Mouse (Mus musculus): ENCODE data around the gene Kif27. TPM values are rescaled to one million over a fixed set of nuclear protein-coding genes. Genes with fewer than 3 reads are reported as not detected.
"Not testable (repeated sequence)": the region's sequence is repeated elsewhere in the genome, so short reads cannot be mapped to it uniquely, and the experiment has no call there.

Kif27 gene
- polyA plus RNA-seq, 1 experiment = 0.02 TPM

DNA sequence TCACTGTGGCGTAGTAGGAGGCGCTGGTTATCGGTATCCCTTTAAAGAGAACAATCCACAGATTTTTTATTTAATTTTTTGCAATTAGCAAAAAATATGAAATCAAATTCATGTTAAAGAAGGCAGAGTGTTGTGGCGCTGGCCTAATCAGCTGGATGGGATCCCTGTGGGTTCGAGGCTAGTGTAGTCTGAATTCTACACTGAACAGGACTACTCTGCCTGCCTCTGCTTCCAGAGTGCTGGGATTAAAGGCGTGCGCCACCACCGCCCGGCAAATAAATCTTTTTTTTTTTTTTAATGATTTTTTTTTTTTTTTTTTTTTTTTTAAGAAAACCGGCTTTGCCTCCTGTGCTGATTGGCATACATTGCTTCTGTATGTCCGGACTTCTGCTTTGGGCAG is 25.4 kb upstream of the Kif27 start:
- Histone ChIP-seq H3K36me3 (ENCODE audit: control insufficient read depth, insufficient read depth, low read length) (peaks cover 17% of the 10 kb centered on the region), H3K4me1 (ENCODE audit: control insufficient read depth, insufficient read depth, insufficient read length) (peaks cover 5% of the 10 kb centered on the region), H3K27me3 (ENCODE audit: control insufficient read depth, insufficient read depth, low read length) (no peaks in the 10 kb centered on the region), H3K4me3 (ENCODE audit: extremely low read depth, insufficient read depth, insufficient read length) (peak overlapping the region; percentile 86), H3K27ac (ENCODE audit: insufficient read depth, low read length) (no peak overlapping the region)
- 44% methylated on average over 11 of the region's 11 CpGs for WGBS
- no peak for TF ChIP-seq CTCF (IDR thresholded peaks at IDR 0.05; ENCODE audit: extremely low read depth, insufficient read depth, insufficient read length, insufficient replicate concordance)
- TF ChIP-seq POLR2A (IDR thresholded peaks at IDR 0.05; ENCODE audit: low read depth, low read length) = no peak
- DNase-seq (ENCODE audit: low read depth in 1 of 2, low spot score in 2 of 2) = no peak

DNA sequence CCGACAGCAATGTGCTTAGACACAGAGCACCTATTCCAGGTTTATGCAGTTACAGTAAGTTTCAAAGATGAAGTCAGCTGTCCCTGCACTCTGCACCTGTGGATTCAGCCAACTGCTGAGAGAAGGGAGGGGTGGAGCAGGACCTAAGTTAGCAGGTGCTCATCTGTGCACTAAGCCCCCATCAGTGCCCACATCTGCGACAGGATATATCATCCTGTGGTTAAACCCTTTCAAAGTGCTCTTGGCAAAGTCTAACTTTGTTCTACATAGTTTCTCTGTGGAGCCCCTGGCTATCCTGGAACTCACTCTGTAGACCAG is 14.2 kb upstream of the Kif27 start:
- H3K4me1 ChIP-seq (ENCODE audit: control insufficient read depth, insufficient read depth, insufficient read length) = no peaks in the 10 kb centered on the region
- H3K4me3 ChIP-seq (ENCODE audit: extremely low read depth, insufficient read depth, insufficient read length) = no peak overlapping the region
- WGBS = 47% methylated on average over 2 of the region's 2 CpGs
- no peaks in the 10 kb centered on the region for H3K27me3 ChIP-seq (ENCODE audit: control insufficient read depth, insufficient read depth, low read length)
- TF ChIP-seq POLR2A (IDR thresholded peaks at IDR 0.05; ENCODE audit: low read depth, low read length) = no peak
- TF ChIP-seq CTCF (IDR thresholded peaks at IDR 0.05; ENCODE audit: extremely low read depth, insufficient read depth, insufficient read length, insufficient replicate concordance) = no peak
- DNase-seq (ENCODE audit: low read depth in 1 of 2, low spot score in 2 of 2) = no peak
- H3K27ac ChIP-seq (ENCODE audit: insufficient read depth, low read length) = no peak overlapping the region
- no peaks in the 10 kb centered on the region for H3K36me3 ChIP-seq (ENCODE audit: control insufficient read depth, insufficient read depth, low read length)

DNA sequence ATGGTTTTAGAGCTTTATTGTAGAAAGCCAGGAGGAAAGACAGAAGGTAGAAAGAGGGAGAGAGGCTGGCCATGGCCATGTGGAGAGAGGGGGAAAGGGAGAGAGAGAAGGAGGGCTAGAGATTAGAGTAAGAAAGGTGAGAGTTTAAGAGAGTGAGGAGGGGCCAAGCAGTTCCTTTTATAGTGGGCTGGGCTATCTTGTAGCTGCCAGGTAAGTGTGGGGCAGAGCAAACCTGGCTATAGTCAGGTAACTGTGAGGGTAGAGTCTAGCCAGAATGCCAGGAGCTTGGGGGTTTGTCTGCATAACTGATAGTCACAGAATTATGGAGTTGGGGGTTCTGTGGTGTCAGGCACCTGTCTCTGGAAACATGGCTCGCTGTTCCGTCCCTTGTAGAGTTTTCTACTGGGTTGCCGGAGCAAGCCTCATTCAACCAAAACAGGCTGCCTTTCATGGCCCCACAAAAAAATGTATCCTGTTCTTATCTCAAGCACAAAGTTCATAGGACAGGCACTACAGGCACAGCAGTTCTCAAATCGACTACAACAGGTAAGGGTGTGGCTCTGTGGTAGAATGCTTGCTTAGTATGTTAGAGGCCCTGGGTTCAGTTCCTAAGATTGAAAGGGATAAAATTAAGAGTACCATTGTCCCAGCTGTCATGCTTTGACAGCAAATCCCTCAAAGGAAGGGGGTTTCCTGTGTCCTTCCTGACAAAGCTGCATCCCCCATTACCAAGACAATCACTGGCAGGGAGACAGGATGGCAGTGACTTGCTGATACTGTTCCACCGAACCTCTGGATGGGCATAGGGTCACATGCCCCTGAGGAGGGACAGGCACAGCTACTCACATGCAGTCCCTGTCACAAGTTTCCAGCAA is 13.6 kb upstream of the Kif27 start:
- H3K27me3 ChIP-seq (ENCODE audit: control insufficient read depth, insufficient read depth, low read length) = no peaks in the 10 kb centered on the region
- TF ChIP-seq CTCF (IDR thresholded peaks at IDR 0.05; ENCODE audit: extremely low read depth, insufficient read depth, insufficient read length, insufficient replicate concordance) (no peak), POLR2A (IDR thresholded peaks at IDR 0.05; ENCODE audit: low read depth, low read length) (no peak)
- no peaks in the 10 kb centered on the region for H3K4me1 ChIP-seq (ENCODE audit: control insufficient read depth, insufficient read depth, insufficient read length)
- no peak overlapping the region for H3K27ac ChIP-seq (ENCODE audit: insufficient read depth, low read length)
- H3K4me3 ChIP-seq (ENCODE audit: extremely low read depth, insufficient read depth, insufficient read length) = no peak overlapping the region
- WGBS = 69% methylated on average over 5 of the region's 5 CpGs
- no peaks in the 10 kb centered on the region for H3K36me3 ChIP-seq (ENCODE audit: control insufficient read depth, insufficient read depth, low read length)
- DNase-seq (ENCODE audit: low read depth in 1 of 2, low spot score in 2 of 2) = no peak

DNA sequence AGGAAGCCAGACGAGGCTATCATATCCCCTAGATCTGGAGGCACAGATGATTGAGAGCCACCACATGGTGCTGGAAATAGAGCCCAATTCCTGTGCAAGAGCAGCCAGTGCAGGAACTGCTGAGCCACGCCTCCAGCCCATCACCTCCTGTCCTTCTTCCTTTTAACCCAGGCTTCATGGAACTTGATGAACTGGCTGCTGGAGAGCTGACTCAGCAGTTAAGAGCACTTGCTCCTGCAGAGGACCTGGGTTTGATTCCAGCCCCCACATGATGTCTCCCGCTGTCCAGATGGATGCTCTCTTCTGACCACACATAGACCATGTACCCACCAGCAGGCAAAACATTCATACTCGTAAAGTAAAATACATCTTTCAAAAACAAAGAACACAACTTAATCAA is 9.9 kb upstream of the Kif27 start:
- Histone ChIP-seq H3K36me3 (ENCODE audit: control insufficient read depth, insufficient read depth, low read length) (no peaks in the 10 kb centered on the region), H3K27ac (ENCODE audit: insufficient read depth, low read length) (no peak overlapping the region), H3K4me3 (ENCODE audit: extremely low read depth, insufficient read depth, insufficient read length) (no peak overlapping the region), H3K4me1 (ENCODE audit: control insufficient read depth, insufficient read depth, insufficient read length) (no peaks in the 10 kb centered on the region), H3K27me3 (ENCODE audit: control insufficient read depth, insufficient read depth, low read length) (no peaks in the 10 kb centered on the region)
- DNase-seq (ENCODE audit: low read depth in 1 of 2, low spot score in 2 of 2) = no peak
- 75% methylated on average over 4 of the region's 4 CpGs for WGBS
- TF ChIP-seq CTCF (IDR thresholded peaks at IDR 0.05; ENCODE audit: extremely low read depth, insufficient read depth, insufficient read length, insufficient replicate concordance) = no peak
- no peak for TF ChIP-seq POLR2A (IDR thresholded peaks at IDR 0.05; ENCODE audit: low read depth, low read length)

DNA sequence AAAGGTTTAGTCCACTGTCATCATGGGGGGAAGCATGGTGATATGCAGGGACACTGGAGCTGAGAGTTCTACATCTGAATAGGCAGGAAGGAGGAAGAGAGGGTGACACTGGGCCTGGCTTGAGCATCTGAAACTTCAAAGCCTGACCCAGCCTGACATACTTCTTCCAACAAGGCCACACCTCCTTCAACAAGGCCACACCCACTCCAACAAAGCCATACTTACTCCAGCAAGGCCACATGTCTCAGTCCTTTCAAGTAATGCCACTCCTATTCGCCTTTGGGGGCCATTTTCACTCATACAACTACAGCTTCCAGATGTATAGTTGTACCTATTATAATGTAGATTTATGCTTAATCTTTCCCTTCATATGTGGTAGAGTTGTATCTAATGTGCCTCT is 8.7 kb upstream of the Kif27 start:
- H3K36me3 ChIP-seq (ENCODE audit: control insufficient read depth, insufficient read depth, low read length) = no peaks in the 10 kb centered on the region
- H3K4me1 ChIP-seq (ENCODE audit: control insufficient read depth, insufficient read depth, insufficient read length) = no peaks in the 10 kb centered on the region
- 74% methylated on average over 1 of the region's 1 CpGs for whole genome bisulfite sequencing
- DNase-seq (ENCODE audit: low read depth in 1 of 2, low spot score in 2 of 2) = no peak
- no peak overlapping the region for H3K27ac ChIP-seq (ENCODE audit: insufficient read depth, low read length)
- TF ChIP-seq CTCF (IDR thresholded peaks at IDR 0.05; ENCODE audit: extremely low read depth, insufficient read depth, insufficient read length, insufficient replicate concordance) (no peak), POLR2A (IDR thresholded peaks at IDR 0.05; ENCODE audit: low read depth, low read length) (no peak)
- no peak overlapping the region for H3K4me3 ChIP-seq (ENCODE audit: extremely low read depth, insufficient read depth, insufficient read length)
- H3K27me3 ChIP-seq (ENCODE audit: control insufficient read depth, insufficient read depth, low read length) = no peaks in the 10 kb centered on the region

DNA sequence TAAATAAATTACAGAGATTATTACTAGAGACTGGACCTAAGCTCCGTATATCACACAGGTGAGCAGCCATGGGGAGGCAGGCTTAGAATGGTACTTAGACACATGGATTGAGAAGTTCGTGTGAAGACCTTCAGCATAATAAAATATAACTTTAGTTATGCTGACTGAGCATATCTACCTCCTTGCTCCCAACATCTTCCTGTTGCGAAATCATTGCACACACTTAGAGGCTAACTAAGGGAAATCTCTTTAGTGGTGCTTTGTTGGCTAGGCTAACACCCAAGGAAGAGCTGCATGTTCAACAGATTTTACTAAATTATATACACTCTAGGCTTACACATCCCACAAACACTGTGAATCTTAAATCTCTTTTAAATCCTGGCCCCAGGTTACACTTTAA is 7.5 kb upstream of the Kif27 start:
- no peak for TF ChIP-seq POLR2A (IDR thresholded peaks at IDR 0.05; ENCODE audit: low read depth, low read length)
- TF ChIP-seq CTCF (IDR thresholded peaks at IDR 0.05; ENCODE audit: extremely low read depth, insufficient read depth, insufficient read length, insufficient replicate concordance) = no peak
- no peaks in the 10 kb centered on the region for H3K4me1 ChIP-seq (ENCODE audit: control insufficient read depth, insufficient read depth, insufficient read length)
- 64% methylated on average over 3 of the region's 3 CpGs for WGBS
- no peaks in the 10 kb centered on the region for H3K36me3 ChIP-seq (ENCODE audit: control insufficient read depth, insufficient read depth, low read length)
- H3K27me3 ChIP-seq (ENCODE audit: control insufficient read depth, insufficient read depth, low read length) = no peaks in the 10 kb centered on the region
- no peak overlapping the region for H3K27ac ChIP-seq (ENCODE audit: insufficient read depth, low read length)
- no peak for DNase-seq (ENCODE audit: low read depth in 1 of 2, low spot score in 2 of 2)
- H3K4me3 ChIP-seq (ENCODE audit: extremely low read depth, insufficient read depth, insufficient read length) = no peak overlapping the region

DNA sequence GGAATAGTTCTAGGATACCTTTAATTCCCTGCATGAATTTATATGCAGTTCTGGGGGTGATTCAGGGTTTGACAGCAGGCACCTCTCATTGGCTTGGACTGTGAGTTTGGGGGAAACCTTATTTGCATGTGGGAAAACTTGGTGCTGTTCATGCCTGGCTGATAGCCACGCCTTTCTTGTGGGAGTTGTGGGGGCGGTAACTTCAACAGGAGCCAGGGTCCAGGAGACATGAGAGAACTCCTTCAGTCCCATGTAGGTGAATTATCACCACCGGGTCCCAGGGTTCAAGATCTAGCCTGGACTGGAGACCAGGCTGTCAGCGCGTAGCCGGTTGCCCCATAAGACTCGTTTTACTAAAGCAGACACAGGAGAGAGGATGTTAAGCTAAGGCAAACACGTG is 6.3 kb upstream of the Kif27 start:
- H3K27ac ChIP-seq (ENCODE audit: insufficient read depth, low read length); DNase-seq (ENCODE audit: low read depth in 1 of 2, low spot score in 2 of 2); H3K36me3 ChIP-seq (ENCODE audit: control insufficient read depth, insufficient read depth, low read length); H3K4me3 ChIP-seq (ENCODE audit: extremely low read depth, insufficient read depth, insufficient read length); H3K27me3 ChIP-seq (ENCODE audit: control insufficient read depth, insufficient read depth, low read length); H3K4me1 ChIP-seq (ENCODE audit: control insufficient read depth, insufficient read depth, insufficient read length): not testable (repeated sequence)
- WGBS = 85% methylated on average over 8 of the region's 8 CpGs
